Mouse (Mus musculus) layer of hippocampus, postnatal 10 days (tissue): ENCODE data around the gene Glra4. TPM values are rescaled to one million over a fixed set of nuclear protein-coding genes. Genes with fewer than 3 reads are reported as not detected.
"Not testable (repeated sequence)": the region's sequence is repeated elsewhere in the genome, so short reads cannot be mapped to it uniquely, and the experiment has no call there.

Experiments used
- DNase-seq, 2 experiments: peaks; one replicate each; pipeline ENCODE4 v3.0.0; 2021; ENCODE audit warnings: low spot score in 2 of 2
- total RNA-seq, 2 experiments: library from RNA; stranded (reverse); gene quantifications; 2 replicates each; pipeline ENCODE4 v1.2.3; 2021

Glra4 gene
- total RNA-seq, 2 experiments from 2014 or later = 0.39 TPM; not detected in 1

- DNase-seq = no peak
These were observed 39.7 kb downstream of the Glra4 start for GRCm38 (mm10) chrX:136740087-136740790.

- no peak for DNase-seq
These were observed 47.9 kb downstream of the Glra4 start for GRCm38 (mm10) chrX:136732016-136732415.

- DNase-seq = not testable (repeated sequence)
These were observed 65.0 kb downstream of the Glra4 start for GRCm38 (mm10) chrX:136714742-136715474.

GRCm38 (mm10) chrX:136708782-136709181, 71.2 kb downstream of the Glra4 start:
- DNase-seq = peak in 1 of 2 experiments; percentile 16

GRCm38 (mm10) chrX:136708168-136708681, 71.7 kb downstream of the Glra4 start:
- DNase-seq = peak; percentile 42 to 62

Other genes with a start within 250 kb of the Glra4 start
- under 1 TPM in 1 of 2 experiments, not detected in 1; 0.41 TPM for gene Kir3dl2, start 236.1 kb downstream of the Glra4 start, total RNA-seq
- gene Tceal3, start 189.3 kb downstream of the Glra4 start, total RNA-seq = 100 to 1,000 TPM; 138 to 140 TPM
- gene Tceal1, start 72.2 kb downstream of the Glra4 start, total RNA-seq = 10 to 100 TPM; 13.5 to 14.6 TPM
- gene Morf4l2, start 36.5 kb downstream of the Glra4 start, total RNA-seq = 100 to 1,000 TPM; 467 to 472 TPM
- gene Plp1, start 42.5 kb upstream of the Glra4 start, total RNA-seq = 100 to 1,000 TPM; 102 to 115 TPM
- 10 to 100 TPM; 22.7 to 33.9 TPM for gene Rab9b, start 88.6 kb upstream of the Glra4 start, total RNA-seq
- not detected for gene H2bfm, start 147.2 kb upstream of the Glra4 start, total RNA-seq
- 10 to 100 TPM; 36.1 to 53.7 TPM for gene Tmsb15b2, start 195.4 kb upstream of the Glra4 start, total RNA-seq
- gene Tmsb15l, start 196.7 kb upstream of the Glra4 start, total RNA-seq = 1 to 10 TPM; 3.3 to 3.9 TPM
- 10 to 100 TPM in 1 of 2 experiments, 1 to 10 TPM in 1; 8.2 to 21.9 TPM for gene Tmsb15b1, start 196.7 kb upstream of the Glra4 start, total RNA-seq
- gene Zcchc18, start 213.0 kb upstream of the Glra4 start, total RNA-seq = 100 to 1,000 TPM; 267 to 274 TPM